Mouse (Mus musculus) urinary bladder, adult 2 months (tissue): ENCODE results near the gene Pla2g2d. TPM values are rescaled to one million over a fixed set of nuclear protein-coding genes. Genes with fewer than 3 reads are reported as not detected.
"Not testable (repeated sequence)": the region's sequence is repeated elsewhere in the genome, so short reads cannot be mapped to it uniquely, and the experiment has no call there.

Source experiments
- DNase-seq: peaks from one replicate; pipeline ENCODE4 v3.0.0; 2022; ENCODE audit warnings: low spot score
- polyA plus RNA-seq: library from polyadenylated mRNA; depleted of rRNA; stranded (reverse); fragments of >200 nt; gene quantifications from 2 replicates; pipeline ENCODE4 v1.2.3, GENCODE M21; 2012

Pla2g2d gene
- polyA plus RNA-seq, 1 experiment, result 6.4 TPM

DNA sequence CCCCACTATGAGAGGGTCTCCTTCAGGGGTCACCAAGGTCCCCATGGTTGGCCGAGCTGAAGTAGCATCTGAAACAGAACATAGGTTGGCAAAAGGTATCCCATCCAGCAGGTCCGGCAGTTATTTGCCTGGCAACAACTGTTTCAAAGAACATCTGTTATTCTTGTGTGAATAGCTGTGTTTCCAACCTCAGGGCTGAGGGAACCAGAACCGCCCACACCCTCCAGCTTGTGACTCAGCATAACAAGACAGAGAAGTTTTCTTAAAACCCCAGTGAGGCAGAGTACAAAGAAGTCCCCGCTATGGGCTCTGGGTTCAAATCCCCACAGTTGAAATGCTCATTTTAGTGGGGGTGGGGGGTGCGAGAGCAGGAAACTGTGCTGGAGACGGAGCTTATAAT is 6.6 kb downstream of the Pla2g2d start:
- DNase-seq, result no peak

DNA sequence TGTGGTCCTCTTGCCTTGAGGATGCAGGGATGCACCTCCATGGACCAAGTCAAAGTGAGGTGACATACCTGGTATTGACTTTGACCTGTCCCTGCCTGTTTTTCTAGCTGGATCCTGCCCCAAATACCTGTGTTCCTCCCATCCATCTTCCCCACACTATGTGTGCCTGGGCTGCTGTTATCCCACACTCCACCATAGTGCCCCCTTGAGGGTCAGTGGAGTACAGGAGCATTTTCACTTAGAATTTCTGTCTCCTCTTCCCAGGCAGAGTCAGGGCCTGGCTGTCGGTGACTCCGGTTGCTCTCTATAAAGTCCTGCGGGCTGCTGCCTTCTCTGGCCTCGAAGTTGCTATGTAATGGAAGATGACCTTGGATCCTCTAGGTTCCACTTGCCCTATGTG is 10.2 kb downstream of the Pla2g2d start:
- no peak for DNase-seq

DNA sequence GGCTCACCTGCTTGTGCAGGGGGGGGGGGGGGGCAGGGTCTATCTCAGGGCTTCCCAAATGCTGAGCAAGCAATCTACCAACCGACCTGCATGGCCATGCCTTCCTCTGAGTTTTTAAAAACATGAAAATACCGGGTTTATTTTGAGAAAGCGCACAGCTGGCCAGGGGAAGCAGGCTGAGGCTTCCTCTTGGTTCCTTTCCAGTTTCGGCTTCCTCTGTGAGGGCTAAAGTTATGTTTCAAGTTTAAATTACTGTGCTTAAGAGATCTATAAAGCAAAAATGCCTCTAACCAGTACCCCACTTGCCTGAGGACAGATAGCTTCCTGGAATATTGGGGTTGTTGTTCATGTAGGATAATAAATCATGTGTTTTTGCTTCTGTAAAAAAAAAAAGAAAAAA is 10.6 kb downstream of the Pla2g2d start:
- no peak for DNase-seq

- DNase-seq, result no peak
These were observed 12.8 kb downstream of the Pla2g2d start for GRCm38 (mm10) chr4:138788381-138788780.

- no peak for DNase-seq
These were observed 15.9 kb downstream of the Pla2g2d start for GRCm38 (mm10) chr4:138791452-138791851.

DNA sequence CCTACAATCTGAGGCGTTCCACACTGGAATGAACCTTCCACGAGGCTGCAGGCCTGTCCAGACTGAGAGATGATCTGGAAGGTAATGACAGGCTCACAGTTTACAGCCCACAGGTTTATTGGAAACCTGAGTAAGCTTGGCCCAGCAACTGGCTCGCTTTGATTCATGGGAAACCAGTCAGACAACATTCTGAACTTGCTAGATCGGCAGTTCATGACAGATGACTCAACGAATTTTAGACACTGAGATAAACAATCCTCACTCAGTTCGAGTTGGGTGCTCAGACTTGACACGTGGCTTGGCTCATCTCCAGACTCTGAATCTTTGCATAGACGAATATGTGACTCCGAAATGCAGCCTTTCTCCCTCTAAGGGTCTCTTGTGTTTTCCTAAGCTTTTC is 17.1 kb downstream of the Pla2g2d start:
- no peak for DNase-seq

DNA sequence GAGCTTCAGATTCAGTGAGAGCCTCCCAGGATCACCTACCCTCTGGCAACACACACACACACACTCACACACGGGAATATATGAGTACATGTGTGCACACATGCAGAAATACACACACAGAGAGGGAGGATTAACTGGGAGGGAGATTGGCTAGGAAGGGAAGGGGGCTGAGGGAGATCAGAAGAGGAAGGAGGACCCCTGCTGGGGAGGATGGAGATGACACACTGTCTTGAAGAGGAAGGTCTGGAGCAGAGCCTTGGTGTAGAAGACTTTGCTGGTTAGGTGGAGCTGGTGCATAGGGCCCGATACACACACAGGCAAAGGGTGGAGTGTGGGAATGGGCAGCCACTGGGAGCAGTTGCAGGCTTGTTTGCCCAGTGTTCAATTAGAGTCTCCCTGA is 17.7 kb downstream of the Pla2g2d start:
- no peak for DNase-seq

- DNase-seq, result no peak
These were observed 18.8 kb downstream of the Pla2g2d start for GRCm38 (mm10) chr4:138794344-138794743.

- DNase-seq, result no peak
These were observed 21.1 kb downstream of the Pla2g2d start for GRCm38 (mm10) chr4:138796513-138797216.

GRCm38 (mm10) chr4:138797217-138797570 is 21.7 kb downstream of the Pla2g2d start:
- DNase-seq, result no peak

DNA sequence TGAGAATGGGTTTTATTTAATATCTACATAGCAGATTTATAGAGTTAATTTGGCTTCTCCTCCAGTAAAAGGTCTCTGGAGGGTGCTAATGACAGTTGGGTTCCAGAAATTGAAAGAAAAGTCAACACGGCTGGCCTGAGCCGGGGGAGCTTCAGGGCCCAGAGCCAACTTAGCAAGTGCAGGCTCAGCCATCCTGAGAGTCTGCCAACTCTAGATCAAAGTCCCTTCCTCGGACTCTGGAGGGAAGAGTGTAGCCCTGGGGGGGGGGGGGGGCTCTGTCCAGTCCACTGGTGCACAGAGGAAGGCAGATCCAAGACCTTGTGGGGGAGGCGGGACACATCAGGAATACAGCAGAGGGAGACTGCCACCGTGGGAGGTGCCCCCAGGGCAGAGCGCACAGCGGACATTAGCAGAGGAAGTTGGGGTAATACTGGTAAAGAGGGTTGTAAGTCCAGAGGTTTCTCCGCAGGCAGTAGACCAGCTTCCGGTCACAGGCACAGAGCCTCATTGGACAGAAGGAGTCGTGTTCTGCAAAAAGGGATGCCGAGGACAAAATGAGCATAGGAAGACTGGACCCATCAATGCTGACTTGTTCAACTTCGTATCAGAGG is 24.7 kb downstream of the Pla2g2d start:
- no peak for DNase-seq

DNA sequence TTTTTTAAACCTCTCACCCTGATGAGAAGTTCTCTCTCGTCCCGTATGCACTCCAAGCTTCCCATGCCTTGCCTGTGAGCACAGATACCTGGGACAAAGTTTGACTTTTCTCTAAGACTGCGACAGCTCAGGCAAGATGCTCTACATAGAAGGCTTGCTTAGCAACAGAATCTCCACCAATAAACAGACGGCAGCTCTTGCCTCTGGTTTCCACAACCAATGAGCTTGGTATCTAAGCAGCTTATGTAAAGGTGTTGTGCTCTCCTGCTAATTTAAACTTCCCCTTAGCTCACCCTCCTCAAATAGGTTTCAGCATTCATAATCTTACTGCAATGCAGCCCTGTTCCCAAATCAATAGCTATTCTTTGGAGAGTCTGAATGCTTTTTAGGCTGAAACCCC is 26.1 kb downstream of the Pla2g2d start:
- DNase-seq, result no peak

DNA sequence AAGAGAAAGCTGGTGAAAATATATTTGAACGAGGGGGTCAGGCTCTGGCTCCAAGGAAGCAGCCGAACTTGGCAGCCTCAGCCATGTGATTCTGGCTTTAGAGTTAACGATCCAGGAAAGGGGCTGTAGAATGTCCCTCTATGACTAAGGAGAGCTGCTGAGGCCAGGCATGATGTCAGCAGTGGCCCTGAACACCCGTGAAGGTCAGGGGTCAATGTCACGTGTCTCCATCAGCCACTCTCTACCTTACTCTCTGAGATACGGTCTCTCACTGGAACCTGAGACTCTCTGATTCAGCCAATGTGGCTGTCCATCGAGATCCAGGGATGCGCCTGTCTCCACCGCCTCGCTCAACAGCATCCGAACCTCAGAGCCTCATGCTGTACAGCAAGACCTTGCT is 27.4 kb downstream of the Pla2g2d start:
- no peak for DNase-seq

DNA sequence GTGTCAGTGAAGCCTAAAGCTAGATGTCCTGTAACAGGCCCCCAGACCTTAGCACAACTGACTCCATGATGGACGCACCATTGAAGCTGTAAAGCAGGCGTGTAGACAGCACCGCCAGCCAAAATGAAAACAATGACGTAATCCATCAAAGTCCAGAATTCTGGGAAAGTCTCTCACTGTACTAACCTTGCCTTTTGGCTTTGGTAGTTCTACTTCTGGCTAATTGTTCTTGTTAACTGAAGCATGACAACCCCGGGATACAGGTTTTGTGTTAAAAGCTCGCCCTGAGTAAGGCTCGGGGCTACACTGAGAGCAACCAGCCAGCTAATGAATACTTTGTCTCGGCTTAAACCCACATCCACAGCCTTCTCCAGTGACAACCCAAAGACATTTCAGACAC is 29.7 kb downstream of the Pla2g2d start:
- no peak for DNase-seq

DNA sequence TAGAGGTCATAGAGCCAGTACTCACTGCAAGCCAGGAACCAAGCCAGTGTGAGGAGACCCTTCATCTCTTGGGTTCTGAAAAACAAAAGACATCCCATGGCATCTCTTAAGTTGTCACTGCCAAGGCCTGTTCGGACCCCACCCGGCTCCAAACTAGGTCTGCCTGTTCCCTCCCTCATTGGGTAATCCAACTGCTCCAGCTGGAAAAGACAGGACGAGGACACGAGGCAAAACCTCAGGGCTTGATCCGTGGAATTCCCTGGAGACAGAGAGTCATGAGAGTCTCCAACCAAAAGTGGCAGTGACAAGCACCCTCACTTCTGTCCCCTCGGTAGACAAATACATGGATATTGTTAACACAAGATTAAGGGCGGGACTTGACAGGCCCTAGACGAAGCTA is 30.6 kb downstream of the Pla2g2d start:
- DNase-seq, result no peak

DNA sequence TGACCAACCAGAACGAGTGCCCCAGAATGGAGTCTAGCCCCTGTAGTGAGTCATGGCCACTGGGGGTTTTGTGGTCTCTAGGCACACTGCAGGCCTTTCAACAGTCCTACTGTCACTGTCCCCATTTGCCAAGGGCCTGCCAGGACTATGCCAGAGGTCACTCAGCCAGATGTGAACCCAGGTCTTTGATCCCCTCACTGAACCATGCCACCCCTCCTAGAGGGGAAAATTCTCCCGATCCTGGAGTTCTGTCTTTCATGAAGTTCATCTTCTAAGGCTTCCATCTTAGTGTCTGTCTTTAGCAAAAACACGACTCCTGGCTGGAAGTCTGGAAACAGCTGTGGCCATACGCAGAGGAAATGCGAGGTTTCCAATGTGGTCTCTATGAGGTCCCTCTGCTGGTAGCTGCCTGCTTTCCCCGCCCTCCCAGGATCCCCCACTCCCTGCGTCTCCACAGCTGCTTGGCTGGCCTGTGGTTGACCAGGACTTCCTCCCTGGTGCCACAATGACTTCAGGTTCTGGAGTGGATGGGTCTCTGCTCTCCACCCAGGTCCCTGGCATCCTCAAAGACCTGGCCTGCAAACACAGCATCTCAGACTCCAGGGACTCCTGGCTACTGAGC is 31.5 kb downstream of the Pla2g2d start:
- DNase-seq, result no peak

DNA sequence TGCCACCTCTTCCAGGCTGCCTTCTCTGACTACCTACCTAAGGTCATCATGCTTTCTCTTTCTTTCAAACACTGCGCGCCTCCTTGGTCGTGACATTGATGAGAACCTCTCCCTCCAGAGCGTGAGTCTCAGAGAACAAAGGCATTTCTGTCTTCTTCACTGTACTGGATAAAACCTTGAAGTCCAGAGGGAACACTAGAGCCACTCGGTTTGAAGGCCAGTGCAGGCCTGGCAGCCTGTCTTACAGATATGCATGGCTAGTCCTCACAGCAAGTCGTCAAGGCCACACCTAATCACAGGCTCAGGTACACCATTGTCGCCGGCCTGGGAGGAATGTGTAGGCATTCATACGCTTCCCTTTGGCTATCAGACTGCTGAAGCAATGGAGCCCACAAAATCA is 40.6 kb downstream of the Pla2g2d start:
- DNase-seq, result no peak

DNA sequence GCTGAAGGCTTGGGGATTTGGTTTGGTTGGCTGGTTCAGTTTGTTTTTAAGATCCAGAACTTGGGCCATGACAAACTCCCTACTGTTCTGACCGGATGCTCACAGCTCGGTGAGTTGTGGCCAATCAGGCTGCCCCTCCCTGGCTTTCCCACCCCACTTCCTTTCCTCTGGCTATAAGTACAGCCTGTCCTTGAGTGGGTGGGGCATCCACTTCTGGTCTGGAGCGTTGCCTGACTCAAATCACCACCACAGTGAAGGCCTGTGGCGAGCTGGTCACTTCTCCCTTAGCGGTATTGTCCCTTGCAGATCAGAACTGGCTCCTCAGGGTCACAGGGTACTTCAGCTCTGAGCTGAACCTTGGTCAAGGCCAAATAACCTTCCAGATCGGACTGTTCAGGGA is 42.2 kb downstream of the Pla2g2d start:
- no peak for DNase-seq

DNA sequence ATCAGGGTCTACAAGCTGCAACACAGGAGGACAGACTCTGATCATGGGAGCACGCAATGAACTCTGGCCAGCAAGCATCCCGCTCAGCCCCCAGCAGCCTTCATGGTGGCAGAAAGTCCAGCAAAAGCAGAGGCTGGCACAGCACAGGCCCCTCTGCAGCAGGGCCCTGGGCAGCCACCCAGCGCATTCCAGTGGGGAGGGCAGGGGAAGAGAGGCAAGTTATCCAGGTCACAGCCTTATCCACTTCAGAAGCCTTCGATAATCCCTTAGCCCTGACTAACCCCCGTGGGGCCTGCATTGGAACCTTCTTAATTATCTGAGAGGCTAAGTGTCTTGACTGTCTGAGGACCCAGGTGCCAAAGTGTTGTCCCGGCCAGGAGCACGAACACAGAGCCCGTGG is 43.6 kb downstream of the Pla2g2d start:
- no peak for DNase-seq

- DNase-seq, result no peak
These were observed 45.5 kb downstream of the Pla2g2d start for GRCm38 (mm10) chr4:138821036-138821435.

DNA sequence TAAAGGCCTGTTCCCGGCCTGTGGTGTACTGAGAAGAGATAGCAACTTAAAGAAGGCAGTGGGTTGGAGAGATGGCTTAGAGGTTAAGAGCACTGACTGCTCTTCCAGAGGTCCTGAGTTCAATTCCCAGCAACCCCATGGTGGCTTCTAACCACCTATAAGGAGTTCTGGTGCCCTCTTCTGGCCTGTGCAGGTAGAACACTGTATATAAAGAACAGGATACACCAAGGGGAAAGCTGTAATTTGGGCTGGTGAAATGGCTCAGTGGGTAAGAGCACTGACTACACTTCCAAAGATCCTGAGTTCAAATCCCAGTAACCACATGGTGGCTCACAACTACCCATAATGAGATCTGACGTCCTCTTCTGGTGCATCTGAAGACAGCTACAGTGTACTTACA is 48.6 kb downstream of the Pla2g2d start:
- not testable (repeated sequence) for DNase-seq

DNA sequence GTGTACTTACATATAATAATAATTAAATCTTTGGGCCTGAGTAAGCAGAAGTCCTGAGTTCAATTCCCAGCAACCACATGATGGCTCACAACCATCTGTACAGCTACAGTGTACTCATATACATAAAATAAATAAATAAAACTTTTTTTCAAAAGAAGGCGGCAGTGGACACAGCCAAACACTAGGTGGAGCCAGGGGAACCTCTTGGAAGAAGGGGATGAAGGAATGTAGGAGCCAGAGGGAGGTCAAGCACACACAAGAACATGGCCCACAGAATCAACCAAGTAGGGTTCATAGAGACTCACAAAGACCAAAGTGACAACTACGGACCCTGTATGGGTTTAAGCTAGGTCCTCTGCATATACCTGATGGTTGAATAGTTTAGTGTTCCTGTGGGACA is 49.1 kb downstream of the Pla2g2d start:
- no peak for DNase-seq

- DNase-seq, result no peak
These were observed 50.4 kb downstream of the Pla2g2d start for GRCm38 (mm10) chr4:138825751-138826567.
